In the genomic region with DNA sequence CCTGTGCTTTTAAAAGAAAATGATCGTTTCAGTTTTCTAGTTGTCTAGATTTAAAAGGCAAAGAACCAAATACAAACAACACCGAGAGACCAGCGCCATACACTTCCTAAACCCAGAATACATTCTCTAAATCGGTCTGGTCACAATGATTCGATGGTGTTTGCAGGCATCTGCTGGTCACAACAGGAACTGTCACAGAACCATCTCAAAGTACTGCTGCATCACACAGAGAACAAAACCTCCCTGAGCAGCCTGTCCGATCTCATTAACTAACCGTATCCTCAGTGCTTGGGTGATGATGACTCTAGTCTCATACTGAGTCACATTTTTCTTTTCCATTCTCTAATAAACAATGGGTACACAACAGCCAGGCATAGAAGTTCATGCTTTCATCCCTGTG, we compare ENCODE assay signal across 9 mouse cellular contexts. TPM values are rescaled to one million over a fixed set of nuclear protein-coding genes. Genes with fewer than 3 reads are reported as not detected.
A peak's percentile ranks its signal among the peaks of the same experiment; 100 is the strongest.
DNase-seq lines count a peak whose midpoint lies in the region; ATAC-seq and TF ChIP-seq lines count a peak whose summit lies in the region.
"Had no signal": no experiment of that assay in that cellular context is flagged by ENCODE, and none has a peak within 500 bp of the region (broad histone marks: within the 10 kb centered on the region; RNA-seq: fewer than 3 reads in every experiment).

No protein-coding gene starts in this region.

- intact Hi-C loops in left cerebral cortex, adult 2 months (cut with DNase I), result loop anchor here (5.0 kb wide), 1 partner anchor 225 kb away; no protein-coding TSS in a partner anchor

- H3K27me3 ChIP-seq in lung, embryonic 14.5 days (ENCODE audit: insufficient read depth, low read length), result no peaks in the 10 kb centered on the region
- no peaks in the 10 kb centered on the region for H3K27me3 ChIP-seq in neural tube, embryonic 14.5 days (ENCODE audit: control insufficient read depth, insufficient read depth, low read length)
- H3K27me3 ChIP-seq: liver, embryonic 15.5 days had no signal

- TF ChIP-seq CTCF in lung, embryonic 14.5 days (IDR thresholded peaks at IDR 0.05; ENCODE audit: low read depth), result peak; percentile 69
- peak; percentile 73 for TF ChIP-seq CTCF in left cerebral cortex, adult 2 months (IDR thresholded peaks at IDR 0.05)

- no peak overlapping the region for H3K9ac ChIP-seq in lung, embryonic 14.5 days
- H3K9ac ChIP-seq in neural tube, embryonic 14.5 days (replicated peaks; ENCODE audit: low read depth, low read length), result no peak overlapping the region
- H3K9ac ChIP-seq: liver, embryonic 15.5 days had no signal

- H3K4me3 ChIP-seq in lung, embryonic 14.5 days (ENCODE audit: low read depth, low read length), result no peak overlapping the region
- no peak overlapping the region for H3K4me3 ChIP-seq in left cerebral cortex, adult 2 months
- H3K4me3 ChIP-seq in neural tube, embryonic 14.5 days (ENCODE audit: low read depth, low read length), result no peak overlapping the region
- H3K4me3 ChIP-seq: liver, embryonic 15.5 days had no signal

- ATAC-seq in lung, embryonic 14.5 days (ENCODE audit: insufficient read depth), result peak; percentile 71; the same call in 1 of the 2 replicates
- peak; percentile 93 for ATAC-seq in neural tube, embryonic 14.5 days (ENCODE audit: low read depth)
- no peak for ATAC-seq in CD4-positive, CD25-positive, alpha-beta regulatory T cell, adult 4 months

- no peaks in the 10 kb centered on the region for H3K4me1 ChIP-seq in lung, embryonic 14.5 days (ENCODE audit: insufficient read depth)
- H3K4me1 ChIP-seq in neural tube, embryonic 14.5 days (ENCODE audit: control insufficient read depth, insufficient read depth, low read length), result no peaks in the 10 kb centered on the region
- H3K4me1 ChIP-seq: liver, embryonic 15.5 days had no signal

- H3K27ac ChIP-seq in lung, embryonic 14.5 days (ENCODE audit: low read depth), result no peak overlapping the region
- no peak overlapping the region; the same call in 1 of the 2 replicates for H3K27ac ChIP-seq in left cerebral cortex, adult 2 months
- H3K27ac ChIP-seq in neural tube, embryonic 14.5 days (ENCODE audit: low read depth, low read length), result no peak overlapping the region
- H3K27ac ChIP-seq: liver, embryonic 15.5 days had no signal

- whole genome bisulfite sequencing in lung, embryonic 14.5 days, result 55% methylated on average over 7 of the region's 7 CpGs
- 27% methylated on average over 7 of the region's 7 CpGs for WGBS in neural tube, embryonic 14.5 days

- H3K4me2 ChIP-seq in lung, embryonic 14.5 days, result no peak overlapping the region
- no peak overlapping the region for H3K4me2 ChIP-seq in neural tube, embryonic 14.5 days (ENCODE audit: low read depth, low read length)
- H3K4me2 ChIP-seq: liver, embryonic 15.5 days had no signal

- H3K9me3 ChIP-seq in lung, embryonic 14.5 days (ENCODE audit: low read depth, low read length), result no peaks in the 10 kb centered on the region
- H3K9me3 ChIP-seq in neural tube, embryonic 14.5 days (ENCODE audit: control insufficient read depth, low read length), result no peaks in the 10 kb centered on the region
- H3K9me3 ChIP-seq: liver, embryonic 15.5 days had no signal

- peak; percentile 71 for DNase-seq in lung, embryonic 14.5 days
- DNase-seq in lung, adult 18-20 months, result no peak
- DNase-seq in cerebellum, adult 9-11 months, result peak; percentile 8
- peak; percentile 25 for DNase-seq in frontal cortex, postnatal 25 days (ENCODE audit: low spot score in 2 of 2)
- DNase-seq in left cerebral cortex, adult 2 months (ENCODE audit: extremely low spot score in 1 of 2, low spot score in 2 of 2), result peak; percentile 46 to 48
- DNase-seq in natural killer cell, adult 2 months (ENCODE audit: low spot score in 2 of 2), result no peak

- no peaks in the 10 kb centered on the region for H3K36me3 ChIP-seq in lung, embryonic 14.5 days (ENCODE audit: insufficient read depth)
- H3K36me3 ChIP-seq in neural tube, embryonic 14.5 days (ENCODE audit: control insufficient read depth, insufficient read depth, low read length), result no peaks in the 10 kb centered on the region
- H3K36me3 ChIP-seq: liver, embryonic 15.5 days had no signal

RNA-seq across cellular contexts. Expression of a gene that starts 59.1 kb away (rescaled TPM):
- polyA plus RNA-seq in lung, embryonic 14.5 days (2014; fragmentation: Nextera tagmentation; extraction: Ambion mirVana), result 6.6 and 7.0 TPM in 2 replicates
- 10 to 100 TPM; 64.7 to 73.6 TPM for total RNA-seq in left cerebral cortex, adult 2 months (2021)
- polyA plus RNA-seq in neural tube, embryonic 14.5 days (2014; fragmentation: Nextera tagmentation; extraction: Ambion mirVana), result 4.5 and 5.5 TPM in 2 replicates
- 10 to 100 TPM; 28.6 to 32.8 TPM for polyA plus RNA-seq in CD4-positive, CD25-positive, alpha-beta regulatory T cell, adult 4 months (2017; shearing (Covaris generic))

Comparison
In these comparisons a context has a peak if more than half of its experiments do, and no peak if none do; other contexts are left out.
1. DNase-seq: peak in lung, embryonic 14.5 days (single experiment), cerebellum, adult 9-11 months (single experiment), frontal cortex, postnatal 25 days (2 of 2) and left cerebral cortex, adult 2 months (2 of 2); none in lung, adult 18-20 months (0 of 2) and natural killer cell, adult 2 months (0 of 2).